In genomic region chr13:34371951-34372869, GRCm38 (mm10) we compare ENCODE assay signal across 21 mouse cellular contexts. TPM values are rescaled to one million over a fixed set of nuclear protein-coding genes. Genes with fewer than 3 reads are reported as not detected.
DNase-seq lines count a peak whose midpoint lies in the region; ATAC-seq and TF ChIP-seq lines count a peak whose summit lies in the region.
"Had no signal": no experiment of that assay in that cellular context is flagged by ENCODE, and none has a peak within 500 bp of the region (broad histone marks: within the 10 kb centered on the region; RNA-seq: fewer than 3 reads in every experiment).

No protein-coding gene starts in this region.

- H3K4me2 ChIP-seq in heart, embryonic 12.5 days, result 0 out of 2 replicates have a peak overlapping the region, but pooled peaks have one; percentile 7
- H3K4me2 ChIP-seq in hindbrain, embryonic 14.5 days (replicated peaks), result no peak overlapping the region
- H3K4me2 ChIP-seq: embryonic facial prominence, embryonic 15.5 days; forebrain, embryonic 12.5 days had no signal

- POLR2A ChIA-PET in Patski (lab: Charles Lee), result interaction anchor here (0.6 to 0.8 kb wide), 2 partner anchors 32 to 132 kb away, joined by 4 to 7 read pairs; no protein-coding TSS in a partner anchor

- H3K79me2 ChIP-seq in heart, adult 2 months (replicated peaks; ENCODE audit: control insufficient read depth, insufficient read depth, low read length), result no peaks in the 10 kb centered on the region

- no peaks in the 10 kb centered on the region for H3K9me3 ChIP-seq in heart, embryonic 12.5 days (replicated peaks)
- no peaks in the 10 kb centered on the region for H3K9me3 ChIP-seq in hindbrain, embryonic 14.5 days (ENCODE audit: control insufficient read depth, low read length)
- no peaks in the 10 kb centered on the region for H3K9me3 ChIP-seq in hindbrain, embryonic 10.5 days
- H3K9me3 ChIP-seq: embryonic facial prominence, embryonic 15.5 days; forebrain, embryonic 12.5 days; megakaryocyte, embryonic 14.5 days had no signal

- no peak for TF ChIP-seq EP300 in heart, adult 2 months (IDR thresholded peaks at IDR 0.05; ENCODE audit: insufficient read depth, low read depth, low read length)

- no peak for TF ChIP-seq POLR2A in heart, adult 2 months (IDR thresholded peaks at IDR 0.05; ENCODE audit: insufficient read depth, low read depth, low read length)

- in situ Hi-C loops in Patski (cut with MboI; ENCODE audit: low pct_unique_long_range_greater_than_20kb), result loop anchor here (5.0 kb wide), 1 partner anchor 90 kb away; no protein-coding TSS in a partner anchor

- DNase-seq in heart, adult 2 months, result no peak
- no peak for DNase-seq in hindbrain, embryonic 14.5 days (ENCODE audit: low spot score)
- DNase-seq in hindbrain, embryonic 10.5 days (ENCODE audit: low spot score), result no peak
- DNase-seq in 3134 (ENCODE audit: extremely low read depth, insufficient read length, low spot score), result peak; percentile 68
- peak; percentile 80 for DNase-seq in Patski (ENCODE audit: low read depth, low spot score)
- DNase-seq in cerebellum, adult 18-20 months, result no peak
- DNase-seq in testis, postnatal 14 days (ENCODE audit: low spot score), result no peak
- DNase-seq: cerebellum, postnatal 10 days; embryo, embryonic 11 days; kidney, adult 2 months; kidney, postnatal 14 days; liver; liver, postnatal 0 days; lung, postnatal 14 days; right cerebral cortex, postnatal 4 days; thymus, postnatal 4 days had no signal

- ATAC-seq in heart, embryonic 12.5 days (ENCODE audit: insufficient number of reproducible peaks, low FRiP score), result no peak
- ATAC-seq in hindbrain, embryonic 14.5 days (ENCODE audit: low FRiP score), result no peak
- peak; percentile 53 for ATAC-seq in Patski
- ATAC-seq: liver, postnatal 0 days had no signal

- H3K4me3 ChIP-seq in heart, embryonic 12.5 days, result no peak overlapping the region
- no peak overlapping the region for H3K4me3 ChIP-seq in heart, adult 2 months
- H3K4me3 ChIP-seq in hindbrain, embryonic 14.5 days (replicated peaks; ENCODE audit: low read length), result no peak overlapping the region
- no peak overlapping the region for H3K4me3 ChIP-seq in hindbrain, embryonic 10.5 days
- H3K4me3 ChIP-seq: embryonic facial prominence, embryonic 15.5 days; forebrain, embryonic 12.5 days; megakaryocyte, embryonic 14.5 days had no signal

- no peaks in the 10 kb centered on the region for H3K27me3 ChIP-seq in heart, embryonic 12.5 days (replicated peaks)
- H3K27me3 ChIP-seq in heart, adult 2 months (ENCODE audit: control insufficient read depth, insufficient read depth, low read length), result no peaks in the 10 kb centered on the region
- H3K27me3 ChIP-seq in hindbrain, embryonic 14.5 days (ENCODE audit: control insufficient read depth, insufficient read depth, low read length), result no peaks in the 10 kb centered on the region
- H3K27me3 ChIP-seq in hindbrain, embryonic 10.5 days (ENCODE audit: insufficient read depth, poor library complexity, severe bottlenecking), result no peaks in the 10 kb centered on the region
- H3K27me3 ChIP-seq in Patski, result no peaks in the 10 kb centered on the region
- H3K27me3 ChIP-seq: embryonic facial prominence, embryonic 15.5 days; forebrain, embryonic 12.5 days had no signal

- H3K27ac ChIP-seq in heart, embryonic 12.5 days (ENCODE audit: poor library complexity, severe bottlenecking), result no peak overlapping the region
- H3K27ac ChIP-seq in heart, adult 2 months, result no peak overlapping the region
- H3K27ac ChIP-seq in hindbrain, embryonic 14.5 days, result peak overlapping the region; percentile 26
- H3K27ac ChIP-seq in hindbrain, embryonic 10.5 days, result no peak overlapping the region
- H3K27ac ChIP-seq: embryonic facial prominence, embryonic 15.5 days; forebrain, embryonic 12.5 days had no signal

- CTCF ChIA-PET in Patski (lab: Charles Lee), result interaction anchor here (1.2 to 1.4 kb wide), 2 partner anchors 17 to 25 kb away, joined by 3 to 4 read pairs; no protein-coding TSS in a partner anchor

- H3K9ac ChIP-seq in heart, embryonic 12.5 days, result no peak overlapping the region
- no peak overlapping the region for H3K9ac ChIP-seq in heart, adult 2 months (ENCODE audit: low read depth, low read length)
- H3K9ac ChIP-seq in hindbrain, embryonic 14.5 days, result no peak overlapping the region
- H3K9ac ChIP-seq: embryonic facial prominence, embryonic 15.5 days; forebrain, embryonic 12.5 days; liver, postnatal 0 days had no signal

- no peaks in the 10 kb centered on the region for H3K36me3 ChIP-seq in heart, embryonic 12.5 days
- no peaks in the 10 kb centered on the region for H3K36me3 ChIP-seq in heart, adult 2 months (ENCODE audit: control insufficient read depth, insufficient read depth, low read length)
- H3K36me3 ChIP-seq in hindbrain, embryonic 14.5 days (replicated peaks; ENCODE audit: control insufficient read depth, insufficient read depth), result no peaks in the 10 kb centered on the region
- no peaks in the 10 kb centered on the region for H3K36me3 ChIP-seq in hindbrain, embryonic 10.5 days
- H3K36me3 ChIP-seq: embryonic facial prominence, embryonic 15.5 days; forebrain, embryonic 12.5 days had no signal

- TF ChIP-seq CTCF in heart, adult 2 months (IDR thresholded peaks at IDR 0.05), result no peak
- no peak for TF ChIP-seq CTCF in Patski (IDR thresholded peaks at IDR 0.05)

- intact Hi-C loops in heart, adult 2 months (cut with DNase I), result no loop called here

- H3K4me1 ChIP-seq in heart, embryonic 12.5 days (replicated peaks), result peaks cover 20% of the 10 kb centered on the region
- H3K4me1 ChIP-seq in heart, adult 2 months (ENCODE audit: control insufficient read depth, insufficient read depth, low read length), result no peaks in the 10 kb centered on the region; the same call in 1 of the 2 replicates
- no peaks in the 10 kb centered on the region for H3K4me1 ChIP-seq in hindbrain, embryonic 14.5 days (replicated peaks; ENCODE audit: control insufficient read depth, insufficient read depth, low read length)
- 0 out of 2 replicates have a peak, but pooled peaks cover 4% of the 10 kb centered on the region for H3K4me1 ChIP-seq in hindbrain, embryonic 10.5 days (replicated peaks)
- H3K4me1 ChIP-seq: embryonic facial prominence, embryonic 15.5 days had no signal

- WGBS in heart, embryonic 12.5 days, result 64% methylated on average over 6 of the region's 6 CpGs
- WGBS in heart, adult 2 months, result 70% methylated on average over 6 of the region's 6 CpGs
- 74% methylated on average over 6 of the region's 6 CpGs for WGBS in hindbrain, embryonic 14.5 days
- 93% methylated on average over 6 of the region's 6 CpGs for WGBS in hindbrain, embryonic 10.5 days

RNA-seq across cellular contexts. Expression of gene Slc22a23, which starts 27.2 kb away (rescaled TPM):
- polyA plus RNA-seq in heart, embryonic 12.5 days (2016; fragmentation: Nextera tagmentation; extraction: Ambion mirVana), result 10.0 and 11.0 TPM in 2 replicates
- total RNA-seq in heart, adult 2 months (2021), result 10 to 100 TPM; 11.1 to 14.2 TPM
- 12.1 and 12.2 TPM in 2 replicates for polyA plus RNA-seq in heart, adult 2 months (2012; rRNA removed)
- 27.0 and 28.5 TPM in 2 replicates for polyA plus RNA-seq in hindbrain, embryonic 14.5 days (2014; fragmentation: Nextera tagmentation; extraction: Ambion mirVana)
- 7.3 and 8.4 TPM in 2 replicates for polyA plus RNA-seq in hindbrain, embryonic 10.5 days (2016; fragmentation: Nextera tagmentation; extraction: Ambion mirVana)
- 70.6 TPM for polyA plus RNA-seq in Patski (2021)
- total RNA-seq: granulocyte monocyte progenitor cell, adult 5-6 weeks had no signal

Comparison
In these comparisons a context has a peak if more than half of its experiments do, and no peak if none do; other contexts are left out.
1. DNase-seq: peak in 3134 (single experiment) and Patski (single experiment); none in heart, adult 2 months (0 of 2), hindbrain, embryonic 14.5 days (single experiment), hindbrain, embryonic 10.5 days (single experiment), cerebellum, adult 18-20 months (0 of 2) and testis, postnatal 14 days (single experiment).